Mouse (Mus musculus) hematopoietic multipotent progenitor cell, adult 10-12 weeks (in vitro differentiated cells): ENCODE measurements around the gene Acsm4. TPM values are rescaled to one million over a fixed set of nuclear protein-coding genes. Genes with fewer than 3 reads are reported as not detected.

ENCODE experiments used
- polyA plus RNA-seq: library from polyadenylated mRNA; stranded (reverse); fragments of >175 nt; gene quantifications from 2 replicates; pipeline ENCODE4 v1.2.3, GENCODE M21; 2012; ENCODE audit warnings: low replicate concordance

Acsm4 gene
- not detected in 2 replicates for polyA plus RNA-seq

GRCm38 (mm10) chr7:119689726-119690125, at the start of gene Acsm4:
Gene Acsm4 (plus strand): TSS chr7:119690026.

GRCm38 (mm10) chr7:119720253-119720946, 30.6 kb downstream of the Acsm4 start, which contains the start of gene Thumpd1:
Gene Thumpd1 (minus strand): TSS chr7:119720798.

GRCm38 (mm10) chr7:119760527-119760951, 70.7 kb downstream of the Acsm4 start, which contains the start of gene Acsm3:
Gene Acsm3 (plus strand): TSS chr7:119760923.

Other genes with a start within 250 kb of the Acsm4 start
- 0.10 and 0.13 TPM in 2 replicates for gene Gp2, start 230.7 kb upstream of the Acsm4 start, polyA plus RNA-seq
- gene Umod, start 210.7 kb upstream of the Acsm4 start, polyA plus RNA-seq = not detected in 2 replicates
- not detected in 2 replicates for gene Acsm5, start 170.6 kb upstream of the Acsm4 start, polyA plus RNA-seq
- not detected in 2 replicates for gene Pdilt, start 166.5 kb upstream of the Acsm4 start, polyA plus RNA-seq
- gene Acsm2, start 135.7 kb upstream of the Acsm4 start, polyA plus RNA-seq = not detected in 2 replicates
- not detected in 2 replicates for gene Acsm1, start 83.0 kb upstream of the Acsm4 start, polyA plus RNA-seq
- gene Thumpd1, start 30.8 kb downstream of the Acsm4 start, polyA plus RNA-seq = 21.2 and 42.4 TPM in 2 replicates
- not detected in 2 replicates for gene Acsm3, start 70.9 kb downstream of the Acsm4 start, polyA plus RNA-seq
- gene Rexo5, start 104.0 kb downstream of the Acsm4 start, polyA plus RNA-seq = 2.1 and 5.1 TPM in 2 replicates
- 0.15 and 0.46 TPM in 2 replicates for gene Eri2, start 104.0 kb downstream of the Acsm4 start, polyA plus RNA-seq
- 1.1 and 1.5 TPM in 2 replicates for gene Lyrm1, start 205.8 kb downstream of the Acsm4 start, polyA plus RNA-seq
- gene Dcun1d3, start 206.3 kb downstream of the Acsm4 start, polyA plus RNA-seq = 3.8 and 7.8 TPM in 2 replicates